Mouse (Mus musculus): ENCODE measurements around the gene Cep95.

DNA sequence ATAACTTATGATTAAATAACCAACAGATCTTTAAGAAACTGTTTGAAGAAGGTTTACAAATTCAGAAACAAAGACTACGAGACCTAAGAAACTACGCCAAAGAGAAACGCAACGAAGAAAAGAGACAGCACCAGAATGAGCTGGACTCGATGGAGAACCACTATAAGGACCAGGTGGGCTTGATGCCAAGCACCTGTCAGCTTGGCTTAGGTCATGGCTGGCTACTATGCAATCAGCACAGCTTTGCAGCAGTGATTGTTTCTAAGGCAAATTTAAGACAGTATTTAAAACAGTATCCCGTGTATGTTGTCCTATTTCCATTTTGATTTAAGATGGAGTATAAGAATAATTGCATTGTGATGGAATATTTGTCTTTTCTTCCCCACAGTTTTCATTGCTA is 28.8 kb downstream of the Cep95 start:
- TF ChIP-seq CTCF (IDR thresholded peaks at IDR 0.05; ENCODE audit: insufficient read depth, low read length) (no peak), POLR2A (IDR thresholded peaks at IDR 0.05; ENCODE audit: borderline replicate concordance, extremely low read depth, low read depth, low read length) (no peak)

Measured in lung, adult 2 months (tissue).